Mouse (Mus musculus) megakaryocyte, adult 5-6 weeks (primary cell): ENCODE results near the gene Kpna4. TPM values are rescaled to one million over a fixed set of nuclear protein-coding genes. Genes with fewer than 3 reads are reported as not detected.

ENCODE experiments used
- ATAC-seq: 2 replicates; pipeline ENCODE4 v1.8.0; 2016; ENCODE audit warnings: mild to moderate bottlenecking, inconsistent platforms; ENCODE audit not compliant: poor library complexity, severe bottlenecking
- total RNA-seq, 2 experiments: library from RNA; stranded (forward) in 1 of 2; stranded (reverse) in 1 of 2; fragments of 153-499, 151-499 nt in 1 of 2; fragments of 221-1000, 200-1000 nt in 1 of 2; gene quantifications; 2 replicates each; pipeline versions ENCODE4 v1.2.3 to v1.2.4; 2015 to 2017

The Kpna4 gene
- total RNA-seq, 2 experiments from 2014 or later: 49.2 to 67.4 TPM

GRCm38 (mm10) chr3:69017181-69017580, 109.7 kb downstream of the Kpna4 start:
- peak; percentile 77 for ATAC-seq

Other genes with a start within 250 kb of the Kpna4 start
- 8.0 and 10.8 TPM in 2 replicates for gene Ift80, start 122.5 kb downstream of the Kpna4 start, total RNA-seq (2015)
- 13.7 and 15.2 TPM in 2 replicates for gene Ift80, start 122.5 kb downstream of the Kpna4 start, total RNA-seq (2017)
- 263 and 290 TPM in 2 replicates for gene Smc4, start 122.4 kb downstream of the Kpna4 start, total RNA-seq (2015)
- 541 and 545 TPM in 2 replicates for gene Smc4, start 122.4 kb downstream of the Kpna4 start, total RNA-seq (2017)
- gene Trim59, start 82.4 kb downstream of the Kpna4 start, total RNA-seq (2015): 61.1 and 69.6 TPM in 2 replicates
- gene Trim59, start 82.4 kb downstream of the Kpna4 start, total RNA-seq (2017): 26.0 and 32.6 TPM in 2 replicates
- gene Arl14, start 95.3 kb upstream of the Kpna4 start, total RNA-seq (2015): 0.41 TPM in 1 of 2 replicates, not detected in the other
- not detected in 2 replicates for gene Arl14, start 95.3 kb upstream of the Kpna4 start, total RNA-seq (2017)
- gene Ppm1l, start 189.7 kb upstream of the Kpna4 start, total RNA-seq (2015): 0.58 and 0.62 TPM in 2 replicates
- 0.77 and 1.3 TPM in 2 replicates for gene Ppm1l, start 189.7 kb upstream of the Kpna4 start, total RNA-seq (2017)